Mouse (Mus musculus) ES-E14 (cell line): ENCODE data around the gene Itga11.

Experiments used
- CHD2 ChIP-seq: IDR thresholded peaks from 2 replicates; pipeline ENCODE4 v1.6.1; 2014; ENCODE audit warnings: mild to moderate bottlenecking, low read depth, low read length, inconsistent platforms
- HCFC1 ChIP-seq: IDR thresholded peaks from 2 replicates; pipeline ENCODE4 v1.6.1; 2012; ENCODE audit warnings: low read length, inconsistent platforms, borderline replicate concordance; ENCODE audit not compliant: insufficient read depth
- ZC3H11A ChIP-seq: IDR thresholded peaks from 2 replicates; pipeline ENCODE4 v1.6.1; 2012; ENCODE audit warnings: low read depth, mild to moderate bottlenecking, inconsistent platforms, low read length, borderline replicate concordance
- ZNF384 ChIP-seq: IDR thresholded peaks from 2 replicates; pipeline ENCODE4 v1.6.1; 2012; ENCODE audit warnings: low read depth, low read length, inconsistent platforms

GRCm38 (mm10) chr9:62816323-62817098 is 138.9 kb downstream of the Itga11 start:
- TF ChIP-seq ZNF384, result no peak
- no peak for TF ChIP-seq CHD2
- no peak for TF ChIP-seq HCFC1
- no peak for TF ChIP-seq ZC3H11A
